Mouse (Mus musculus) natural killer cell, adult 2 months (primary cell): ENCODE measurements at regions not wholly inside any gene's neighbourhood (a gene's known extent, or its start where the extent isn't known, plus 50 kb on each side); places are given as distances from the start of the nearest gene placed in this dataset.
"Not testable (repeated sequence)": the region's sequence is repeated elsewhere in the genome, so short reads cannot be mapped to it uniquely, and the experiment has no call there.

Source experiments
- DNase-seq, 2 experiments: peaks; one replicate each; pipeline ENCODE4 v3.0.0; 2022; ENCODE audit warnings: low spot score in 2 of 2

GRCm38 (mm10) chr3:138609749-138610148 is 83.8 kb downstream of the Eif4e start:
- DNase-seq: no peak

GRCm38 (mm10) chr3:138612884-138613653 is 87.1 kb downstream of the Eif4e start:
- no peak for DNase-seq

- no peak for DNase-seq
Measured at GRCm38 (mm10) chr3:138613680-138614079, 87.7 kb downstream of the Eif4e start.

DNA sequence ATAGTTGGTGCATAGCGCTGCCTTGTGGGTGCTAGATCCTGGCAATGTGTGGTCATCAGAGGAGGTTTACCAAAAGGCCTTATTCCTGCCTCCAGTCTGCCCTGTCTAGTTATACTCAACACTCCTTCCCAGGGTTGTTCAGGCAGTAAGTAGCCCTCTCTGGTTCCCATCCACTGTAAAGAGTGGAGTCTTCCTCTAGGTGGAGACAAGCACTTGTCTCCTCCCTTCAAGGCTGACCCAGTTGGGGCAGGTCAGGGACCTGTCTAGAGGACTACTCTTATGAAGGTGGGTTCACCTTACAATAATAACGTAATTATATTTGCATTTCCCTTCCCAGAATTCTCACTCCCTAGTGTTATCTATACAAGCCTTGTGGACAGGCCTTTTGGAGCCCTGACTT is 88.9 kb downstream of the Eif4e start:
- DNase-seq: no peak

- no peak for DNase-seq
Measured at GRCm38 (mm10) chr3:138620263-138620662, 94.3 kb downstream of the Eif4e start.

DNA sequence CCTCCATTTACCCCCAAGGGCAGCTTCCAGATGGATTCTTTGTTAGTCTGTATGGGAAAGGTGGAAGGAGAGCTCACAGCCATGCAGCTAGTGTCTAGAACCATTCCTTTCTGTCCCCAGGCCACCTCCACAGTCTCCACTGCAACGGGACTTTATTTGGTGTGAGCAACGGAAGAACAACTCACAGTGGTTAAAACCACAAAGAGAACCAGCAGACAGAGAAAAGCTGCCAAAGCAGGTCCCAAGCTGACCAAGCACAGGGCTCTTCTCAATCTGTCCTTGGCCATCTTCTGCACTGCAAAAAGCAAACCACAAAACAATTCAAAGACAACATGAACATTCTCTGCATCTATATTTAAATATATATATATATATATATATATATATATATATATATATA is 98.1 kb downstream of the Eif4e start:
- DNase-seq: peak in 1 of 2 experiments; percentile 4

GRCm38 (mm10) chr3:138626230-138626629 is 100.3 kb downstream of the Eif4e start:
- no peak for DNase-seq

DNA sequence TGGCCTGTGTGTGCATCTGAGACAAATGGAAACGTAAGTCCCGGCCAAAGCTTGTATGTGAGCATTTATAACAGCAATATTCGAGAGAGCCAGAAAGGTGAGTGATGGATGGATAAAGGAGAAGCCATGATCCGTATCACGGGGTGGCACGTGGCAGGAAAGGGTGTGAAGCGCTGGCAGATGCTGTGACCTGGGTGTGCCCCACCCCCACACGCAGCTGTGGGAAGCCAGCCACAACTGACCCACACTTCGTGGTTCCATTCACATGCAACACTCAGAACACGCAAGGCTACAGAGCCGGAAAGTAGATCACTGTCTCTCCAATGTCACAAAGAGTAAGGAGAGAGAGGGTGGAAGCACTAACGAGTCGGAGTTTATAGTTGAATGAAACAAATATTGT is 104.3 kb downstream of the Eif4e start:
- DNase-seq: no peak

GRCm38 (mm10) chr3:138632086-138632485 is 106.1 kb downstream of the Eif4e start:
- no peak for DNase-seq

- DNase-seq: peak in 1 of 2 experiments; percentile 19
Measured at GRCm38 (mm10) chr3:138642026-138642425, 100.0 kb upstream of the Tspan5 start.

GRCm38 (mm10) chr3:138643951-138644285 is 98.1 kb upstream of the Tspan5 start:
- DNase-seq: no peak

GRCm38 (mm10) chr3:138644286-138644951 is 97.6 kb upstream of the Tspan5 start:
- no peak for DNase-seq

DNA sequence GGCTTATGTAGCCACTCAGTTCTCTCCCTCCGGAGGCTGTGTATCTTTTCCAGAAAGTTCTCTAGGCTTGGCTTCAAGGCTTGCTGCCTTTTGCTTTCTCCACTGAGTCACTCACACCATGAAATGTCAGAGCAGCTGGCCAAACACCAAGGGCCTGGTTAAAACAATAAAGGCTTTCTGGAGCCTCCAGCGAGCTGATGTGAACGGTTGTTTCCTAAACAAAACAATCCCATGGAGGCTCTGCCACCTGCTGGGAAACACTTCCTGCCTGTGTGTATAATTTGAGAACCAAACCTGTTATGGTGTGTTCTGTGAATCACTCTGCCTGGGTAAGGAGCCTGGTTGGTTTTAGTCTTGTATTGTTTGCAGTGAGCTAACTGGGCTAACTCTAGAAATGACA is 96.7 kb upstream of the Tspan5 start:
- no peak for DNase-seq

DNA sequence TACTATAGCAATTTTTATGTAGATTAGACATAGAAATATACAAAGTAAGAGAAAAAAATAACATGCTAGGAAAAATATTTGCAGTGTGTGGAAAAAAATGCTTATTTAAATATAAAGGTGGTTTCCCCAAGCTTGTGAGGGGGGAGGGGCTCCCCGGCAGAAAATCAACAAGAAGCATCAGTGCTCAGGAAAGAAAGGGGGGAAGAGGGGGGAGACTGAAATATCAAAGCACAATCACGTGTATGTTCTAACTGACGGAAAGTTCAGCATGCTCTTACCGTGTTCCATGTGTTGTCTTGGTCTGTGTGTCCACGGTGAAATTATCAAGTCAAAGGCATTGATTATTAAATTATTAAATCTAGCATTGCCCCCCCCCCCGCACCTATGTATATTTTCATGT is 92.3 kb upstream of the Tspan5 start:
- DNase-seq: no peak

DNA sequence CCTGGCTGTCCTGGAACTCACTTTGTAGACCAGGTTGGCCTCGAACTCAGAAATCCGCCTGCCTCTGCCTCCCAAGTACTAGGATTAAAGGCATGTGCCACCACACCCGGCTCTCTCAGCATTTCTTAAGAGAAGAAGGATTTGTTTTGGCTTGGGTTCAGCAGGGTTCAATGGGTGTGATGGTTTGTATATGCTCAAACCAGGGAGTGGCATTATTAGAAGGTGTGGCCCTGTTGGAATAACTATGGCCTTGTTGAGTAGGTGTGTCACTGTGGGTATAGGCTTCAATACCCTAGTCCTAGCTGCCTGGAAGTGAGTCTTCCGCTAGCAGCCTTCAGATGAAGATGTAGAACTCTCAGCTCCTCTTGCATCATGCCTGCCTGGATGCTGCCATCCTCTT is 91.3 kb upstream of the Tspan5 start:
- not testable (repeated sequence) for DNase-seq

GRCm38 (mm10) chr3:138651361-138652205 is 90.4 kb upstream of the Tspan5 start:
- DNase-seq: no peak

GRCm38 (mm10) chr3:138652206-138652605 is 89.8 kb upstream of the Tspan5 start:
- DNase-seq: no peak

- no peak for DNase-seq
Measured at GRCm38 (mm10) chr3:138652685-138653084, 89.3 kb upstream of the Tspan5 start.

- no peak for DNase-seq
Measured at GRCm38 (mm10) chr3:138653549-138654246, 88.3 kb upstream of the Tspan5 start.

DNA sequence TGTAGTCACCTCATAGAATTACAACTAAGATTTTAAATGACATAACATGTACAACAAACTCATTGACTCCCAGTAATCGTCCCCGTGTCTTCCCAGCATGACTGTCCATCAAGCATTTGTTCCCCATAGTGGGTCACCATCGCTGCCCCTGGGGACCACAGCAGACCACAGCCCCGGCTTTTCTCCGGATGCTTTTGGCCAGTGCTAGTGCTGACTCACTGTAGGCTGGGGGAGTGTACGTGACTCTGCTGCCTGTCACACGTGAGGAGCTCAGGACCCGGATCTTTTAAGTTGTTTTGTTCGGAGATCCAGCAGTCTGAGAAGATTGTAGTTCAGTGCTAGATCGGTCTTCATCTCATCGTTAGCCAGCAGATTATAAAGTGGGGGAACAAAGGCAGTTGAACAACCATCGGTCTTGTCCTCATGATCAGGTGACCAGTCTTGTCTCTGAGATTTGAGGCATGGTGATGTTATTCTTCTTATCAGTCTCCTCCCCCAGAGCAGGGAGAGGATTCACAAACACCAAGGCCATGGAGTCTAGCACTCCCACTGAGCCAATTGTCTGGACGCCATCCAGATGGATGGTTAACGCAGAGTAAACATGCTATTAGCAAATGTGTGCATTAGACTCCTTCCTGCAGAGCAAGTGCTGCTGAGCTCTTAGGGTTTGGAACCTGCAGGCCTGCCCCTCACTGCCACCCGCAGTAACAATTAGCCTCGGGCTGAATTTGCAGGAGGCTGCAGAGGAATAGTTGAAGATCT is 87.2 kb upstream of the Tspan5 start:
- no peak for DNase-seq

GRCm38 (mm10) chr3:138655479-138655878 is 86.5 kb upstream of the Tspan5 start:
- no peak for DNase-seq
